Mouse (Mus musculus): ENCODE measurements at regions not wholly inside any gene's neighbourhood (a gene's known extent, or its start where the extent isn't known, plus 50 kb on each side); places are given as distances from the start of the nearest gene placed in this dataset.

GRCm38 (mm10) chr13:26536575-26536974 is 233.4 kb downstream of the Hdgfl1 start:
- Histone ChIP-seq H3K27ac (ENCODE audit: low read depth, low read length) (no peak overlapping the region), H3K9ac (replicated peaks; ENCODE audit: low read depth, low read length) (no peak overlapping the region), H3K36me3 (ENCODE audit: control insufficient read depth, insufficient read depth, low read length) (no peaks in the 10 kb centered on the region), H3K4me1 (ENCODE audit: control insufficient read depth, insufficient read depth, low read length) (no peaks in the 10 kb centered on the region), H3K9me3 (ENCODE audit: control insufficient read depth, low read length) (no peaks in the 10 kb centered on the region), H3K4me2 (ENCODE audit: low read depth, low read length) (no peak overlapping the region), H3K27me3 (ENCODE audit: control insufficient read depth, insufficient read depth, low read length) (no peaks in the 10 kb centered on the region), H3K4me3 (ENCODE audit: low read depth, low read length) (no peak overlapping the region)
- ATAC-seq (ENCODE audit: low read depth), result no peak
- WGBS, result 48% methylated on average over 2 of the region's 2 CpGs

GRCm38 (mm10) chr13:26532761-26533160 is 237.2 kb downstream of the Hdgfl1 start:
- Histone ChIP-seq H3K9ac (replicated peaks; ENCODE audit: low read depth, low read length) (no peak overlapping the region), H3K4me1 (ENCODE audit: control insufficient read depth, insufficient read depth, low read length) (no peaks in the 10 kb centered on the region), H3K4me3 (ENCODE audit: low read depth, low read length) (no peak overlapping the region), H3K4me2 (ENCODE audit: low read depth, low read length) (no peak overlapping the region), H3K27ac (ENCODE audit: low read depth, low read length) (no peak overlapping the region), H3K36me3 (ENCODE audit: control insufficient read depth, insufficient read depth, low read length) (no peaks in the 10 kb centered on the region), H3K9me3 (ENCODE audit: control insufficient read depth, low read length) (no peaks in the 10 kb centered on the region), H3K27me3 (ENCODE audit: control insufficient read depth, insufficient read depth, low read length) (no peaks in the 10 kb centered on the region)
- ATAC-seq (ENCODE audit: low read depth), result no peak

DNA sequence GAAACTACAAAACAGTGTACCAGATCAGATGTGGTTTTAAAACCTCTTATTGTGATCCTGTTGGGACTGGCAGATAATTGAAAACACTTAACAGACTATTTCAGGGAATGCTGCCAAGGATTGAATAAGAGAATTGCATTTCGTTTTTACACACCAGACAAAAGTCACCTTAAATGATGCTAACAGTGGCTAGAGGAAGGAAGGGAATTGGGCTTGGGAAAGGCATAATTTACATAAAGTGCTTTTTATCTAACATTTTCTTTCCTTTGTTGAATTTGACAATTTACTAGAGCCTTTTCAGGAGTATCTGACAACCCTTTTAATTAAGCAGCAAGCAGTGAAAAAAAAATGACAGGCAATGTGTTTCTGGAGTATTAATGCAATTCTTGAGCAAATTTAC is 250.9 kb downstream of the Hdgfl1 start:
- Histone ChIP-seq H3K27me3 (ENCODE audit: control insufficient read depth, insufficient read depth, low read length) (no peaks in the 10 kb centered on the region), H3K9me3 (ENCODE audit: control insufficient read depth, low read length) (no peaks in the 10 kb centered on the region), H3K4me3 (ENCODE audit: low read depth, low read length) (no peak overlapping the region), H3K4me1 (ENCODE audit: control insufficient read depth, insufficient read depth, low read length) (no peaks in the 10 kb centered on the region), H3K9ac (replicated peaks; ENCODE audit: low read depth, low read length) (no peak overlapping the region), H3K27ac (ENCODE audit: low read depth, low read length) (no peak overlapping the region; the same call in 1 of the 2 replicates), H3K4me2 (ENCODE audit: low read depth, low read length) (no peak overlapping the region), H3K36me3 (ENCODE audit: control insufficient read depth, insufficient read depth, low read length) (no peaks in the 10 kb centered on the region)
- 24% methylated on average over 1 of the region's 1 CpGs for WGBS
- ATAC-seq (ENCODE audit: low read depth), result no peak

GRCm38 (mm10) chr13:26518425-26518824 is 251.5 kb downstream of the Hdgfl1 start:
- Histone ChIP-seq H3K4me2 (ENCODE audit: low read depth, low read length) (no peak overlapping the region), H3K27me3 (ENCODE audit: control insufficient read depth, insufficient read depth, low read length) (no peaks in the 10 kb centered on the region), H3K4me3 (ENCODE audit: low read depth, low read length) (no peak overlapping the region), H3K36me3 (ENCODE audit: control insufficient read depth, insufficient read depth, low read length) (no peaks in the 10 kb centered on the region), H3K4me1 (ENCODE audit: control insufficient read depth, insufficient read depth, low read length) (no peaks in the 10 kb centered on the region), H3K9me3 (ENCODE audit: control insufficient read depth, low read length) (no peaks in the 10 kb centered on the region), H3K27ac (ENCODE audit: low read depth, low read length) (no peak overlapping the region), H3K9ac (replicated peaks; ENCODE audit: low read depth, low read length) (no peak overlapping the region)
- WGBS, result 93% methylated on average over 5 of the region's 5 CpGs
- ATAC-seq (ENCODE audit: low read depth), result no peak

DNA sequence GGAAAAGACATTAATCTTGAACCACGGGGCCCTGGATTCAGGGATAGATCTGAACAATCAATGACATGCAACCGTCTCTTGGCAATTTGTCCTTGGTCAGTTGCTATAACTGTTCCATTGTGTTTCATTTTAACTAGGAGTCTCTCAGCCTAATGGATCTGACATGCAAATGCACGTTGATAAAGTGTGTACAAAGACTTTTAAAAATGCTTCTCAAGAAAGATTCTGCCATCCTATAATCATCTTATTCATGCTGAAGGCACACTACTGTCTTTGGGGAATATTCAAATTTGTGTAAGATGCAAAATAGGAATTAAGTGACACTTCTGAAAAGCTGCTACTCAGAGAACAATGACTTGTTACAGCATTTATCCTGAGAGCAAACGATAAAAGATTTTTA is 252.3 kb downstream of the Hdgfl1 start:
- Histone ChIP-seq H3K27me3 (ENCODE audit: control insufficient read depth, insufficient read depth, low read length) (no peaks in the 10 kb centered on the region), H3K27ac (ENCODE audit: low read depth, low read length) (no peak overlapping the region), H3K9me3 (ENCODE audit: control insufficient read depth, low read length) (no peaks in the 10 kb centered on the region), H3K4me3 (ENCODE audit: low read depth, low read length) (no peak overlapping the region), H3K4me2 (ENCODE audit: low read depth, low read length) (no peak overlapping the region), H3K9ac (replicated peaks; ENCODE audit: low read depth, low read length) (no peak overlapping the region), H3K36me3 (ENCODE audit: control insufficient read depth, insufficient read depth, low read length) (no peaks in the 10 kb centered on the region), H3K4me1 (ENCODE audit: control insufficient read depth, insufficient read depth, low read length) (no peaks in the 10 kb centered on the region)
- WGBS, result 46% methylated on average over 4 of the region's 4 CpGs
- ATAC-seq (ENCODE audit: low read depth), result no peak

GRCm38 (mm10) chr13:26510448-26510847 is 259.5 kb downstream of the Hdgfl1 start:
- no peak overlapping the region for H3K9ac ChIP-seq (replicated peaks; ENCODE audit: low read depth, low read length)
- 59% methylated on average over 4 of the region's 4 CpGs for WGBS
- no peak overlapping the region for H3K27ac ChIP-seq (ENCODE audit: low read depth, low read length)
- H3K4me2 ChIP-seq (ENCODE audit: low read depth, low read length), result no peak overlapping the region
- H3K4me3 ChIP-seq (ENCODE audit: low read depth, low read length), result no peak overlapping the region
- H3K36me3 ChIP-seq (ENCODE audit: control insufficient read depth, insufficient read depth, low read length), result no peaks in the 10 kb centered on the region
- ATAC-seq (ENCODE audit: low read depth), result no peak
- no peaks in the 10 kb centered on the region for H3K9me3 ChIP-seq (ENCODE audit: control insufficient read depth, low read length)
- H3K27me3 ChIP-seq (ENCODE audit: control insufficient read depth, insufficient read depth, low read length), result no peaks in the 10 kb centered on the region
- H3K4me1 ChIP-seq (ENCODE audit: control insufficient read depth, insufficient read depth, low read length), result no peaks in the 10 kb centered on the region

- no peak for ATAC-seq (ENCODE audit: low read depth)
- Histone ChIP-seq H3K27me3 (ENCODE audit: control insufficient read depth, insufficient read depth, low read length) (no peaks in the 10 kb centered on the region), H3K4me1 (ENCODE audit: control insufficient read depth, insufficient read depth, low read length) (no peaks in the 10 kb centered on the region), H3K36me3 (ENCODE audit: control insufficient read depth, insufficient read depth, low read length) (no peaks in the 10 kb centered on the region), H3K27ac (ENCODE audit: low read depth, low read length) (no peak overlapping the region), H3K4me2 (ENCODE audit: low read depth, low read length) (no peak overlapping the region), H3K9ac (replicated peaks; ENCODE audit: low read depth, low read length) (no peak overlapping the region), H3K9me3 (ENCODE audit: control insufficient read depth, low read length) (no peaks in the 10 kb centered on the region), H3K4me3 (ENCODE audit: low read depth, low read length) (no peak overlapping the region)
- WGBS, result 87% methylated on average over 3 of the region's 3 CpGs
Observed at GRCm38 (mm10) chr13:26509841-26510240, 260.1 kb downstream of the Hdgfl1 start.

- H3K4me2 ChIP-seq (ENCODE audit: low read depth, low read length), result no peak overlapping the region
- H3K4me3 ChIP-seq (ENCODE audit: low read depth, low read length), result no peak overlapping the region
- ATAC-seq (ENCODE audit: low read depth), result no peak
- H3K27me3 ChIP-seq (ENCODE audit: control insufficient read depth, insufficient read depth, low read length), result no peaks in the 10 kb centered on the region
- 91% methylated on average over 1 of the region's 1 CpGs for WGBS
- no peaks in the 10 kb centered on the region for H3K36me3 ChIP-seq (ENCODE audit: control insufficient read depth, insufficient read depth, low read length)
- no peak overlapping the region for H3K9ac ChIP-seq (replicated peaks; ENCODE audit: low read depth, low read length)
- no peaks in the 10 kb centered on the region for H3K4me1 ChIP-seq (ENCODE audit: control insufficient read depth, insufficient read depth, low read length)
- no peaks in the 10 kb centered on the region for H3K9me3 ChIP-seq (ENCODE audit: control insufficient read depth, low read length)
- H3K27ac ChIP-seq (ENCODE audit: low read depth, low read length), result no peak overlapping the region
Observed at GRCm38 (mm10) chr13:26503744-26504143, 266.2 kb downstream of the Hdgfl1 start.

- no peak for ATAC-seq (ENCODE audit: low read depth)
- no peaks in the 10 kb centered on the region for H3K9me3 ChIP-seq (ENCODE audit: control insufficient read depth, low read length)
Observed at GRCm38 (mm10) chr13:26497086-26497485, 272.9 kb downstream of the Hdgfl1 start.

DNA sequence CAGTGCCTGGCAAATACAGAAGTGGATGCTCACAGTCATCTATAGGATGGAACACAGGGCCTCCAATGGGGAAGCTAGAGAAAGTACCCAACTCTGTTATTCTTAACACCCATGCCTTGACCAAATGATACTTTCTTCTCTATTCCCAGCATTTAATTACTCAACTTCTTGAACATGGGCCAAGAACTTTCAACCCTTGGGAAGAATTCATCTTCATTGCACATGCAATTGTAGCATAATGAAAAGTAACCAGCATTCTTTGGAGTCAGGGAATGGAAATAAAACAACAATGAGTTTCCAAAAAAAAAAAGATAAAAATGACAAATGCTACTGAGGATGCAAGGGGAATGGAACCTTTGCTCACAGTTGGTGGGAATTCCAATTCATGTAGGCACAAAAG is 274.1 kb downstream of the Hdgfl1 start:
- ATAC-seq (ENCODE audit: low read depth), result no peak
- H3K4me3 ChIP-seq (ENCODE audit: low read depth, low read length), result no peak overlapping the region
- no peaks in the 10 kb centered on the region for H3K36me3 ChIP-seq (ENCODE audit: control insufficient read depth, insufficient read depth, low read length)
- no peak overlapping the region for H3K27ac ChIP-seq (ENCODE audit: low read depth, low read length)
- H3K27me3 ChIP-seq (ENCODE audit: control insufficient read depth, insufficient read depth, low read length), result no peaks in the 10 kb centered on the region
- no peaks in the 10 kb centered on the region for H3K9me3 ChIP-seq (ENCODE audit: control insufficient read depth, low read length)
- H3K4me1 ChIP-seq (ENCODE audit: control insufficient read depth, insufficient read depth, low read length), result no peaks in the 10 kb centered on the region
- H3K9ac ChIP-seq (replicated peaks; ENCODE audit: low read depth, low read length), result no peak overlapping the region
- H3K4me2 ChIP-seq (ENCODE audit: low read depth, low read length), result no peak overlapping the region

More at GRCm38 (mm10) chr13:26497086-26497485, 272.9 kb downstream of the Hdgfl1 start:
- H3K9ac ChIP-seq (replicated peaks; ENCODE audit: low read depth, low read length), result no peak overlapping the region
- no peaks in the 10 kb centered on the region for H3K4me1 ChIP-seq (ENCODE audit: control insufficient read depth, insufficient read depth, low read length)
- no peak overlapping the region for H3K27ac ChIP-seq (ENCODE audit: low read depth, low read length)
- WGBS, result 82% methylated on average over 2 of the region's 2 CpGs
- H3K4me2 ChIP-seq (ENCODE audit: low read depth, low read length), result no peak overlapping the region
- no peaks in the 10 kb centered on the region for H3K36me3 ChIP-seq (ENCODE audit: control insufficient read depth, insufficient read depth, low read length)
- no peak overlapping the region for H3K4me3 ChIP-seq (ENCODE audit: low read depth, low read length)
- no peaks in the 10 kb centered on the region for H3K27me3 ChIP-seq (ENCODE audit: control insufficient read depth, insufficient read depth, low read length)
